Mouse (Mus musculus) CD4-positive, CD25-positive, alpha-beta regulatory T cell, adult 4 months (primary cell): ENCODE results near the gene Adcy10. TPM values are rescaled to one million over a fixed set of nuclear protein-coding genes. Genes with fewer than 3 reads are reported as not detected.

Experiments used
- ATAC-seq: one replicate; pipeline ENCODE4 v1.8.0; 2017
- polyA plus RNA-seq, 2 experiments: library from polyadenylated mRNA; unstranded; fragments of 100-300 nt; shearing (Covaris generic); gene quantifications; one replicate each; pipeline ENCODE4 v1.2.1; 2017

Gene Adcy10
- polyA plus RNA-seq, 2 experiments from 2014 or later, result 0.51 TPM; not detected in 1

GRCm38 (mm10) chr1:165536079-165536675, 51.2 kb downstream of the Adcy10 start:
- ATAC-seq, result no peak

- no peak for ATAC-seq
Measured at GRCm38 (mm10) chr1:165537241-165537807, 52.3 kb downstream of the Adcy10 start.

- ATAC-seq, result no peak
Measured at GRCm38 (mm10) chr1:165556711-165557110, 71.7 kb downstream of the Adcy10 start.

GRCm38 (mm10) chr1:165559073-165559472, 74.1 kb downstream of the Adcy10 start:
- ATAC-seq, result no peak

- ATAC-seq, result no peak
Measured at GRCm38 (mm10) chr1:165565283-165565682, 80.3 kb downstream of the Adcy10 start.

- no peak for ATAC-seq
Measured at GRCm38 (mm10) chr1:165567466-165567865, 82.5 kb downstream of the Adcy10 start.

GRCm38 (mm10) chr1:165576005-165576404, 91.0 kb downstream of the Adcy10 start:
- no peak for ATAC-seq

GRCm38 (mm10) chr1:165576459-165577112, 91.6 kb downstream of the Adcy10 start:
- no peak for ATAC-seq

GRCm38 (mm10) chr1:165579332-165579731, 94.3 kb downstream of the Adcy10 start:
- ATAC-seq, result no peak

- no peak for ATAC-seq
Measured at GRCm38 (mm10) chr1:165581255-165581654, 96.3 kb downstream of the Adcy10 start.

- peak; percentile 98 for ATAC-seq
Measured at GRCm38 (mm10) chr1:165583529-165584184, 98.7 kb downstream of the Adcy10 start.

GRCm38 (mm10) chr1:165585389-165586104, 100.6 kb downstream of the Adcy10 start:
- ATAC-seq, result no peak

- no peak for ATAC-seq
Measured at GRCm38 (mm10) chr1:165586366-165586765, 101.4 kb downstream of the Adcy10 start.

GRCm38 (mm10) chr1:165587845-165588244, 102.9 kb downstream of the Adcy10 start:
- ATAC-seq, result no peak

- ATAC-seq, result no peak
Measured at GRCm38 (mm10) chr1:165589280-165590048, 104.5 kb downstream of the Adcy10 start.

- no peak for ATAC-seq
Measured at GRCm38 (mm10) chr1:165590760-165591159, 105.8 kb downstream of the Adcy10 start.

- no peak for ATAC-seq
Measured at GRCm38 (mm10) chr1:165592295-165593082, 107.5 kb downstream of the Adcy10 start.

GRCm38 (mm10) chr1:165594699-165595421, 109.9 kb downstream of the Adcy10 start:
- no peak for ATAC-seq

- ATAC-seq, result no peak
Measured at GRCm38 (mm10) chr1:165601775-165602280, 116.8 kb downstream of the Adcy10 start.

GRCm38 (mm10) chr1:165603218-165603617, 118.2 kb downstream of the Adcy10 start:
- no peak for ATAC-seq
